Mouse (Mus musculus): ENCODE measurements around the gene 2010111I01Rik. TPM values are rescaled to one million over a fixed set of nuclear protein-coding genes. Genes with fewer than 3 reads are reported as not detected.
A peak's percentile ranks its signal among the peaks of the same experiment; 100 is the strongest.

The 2010111I01Rik gene
- total and polyA plus RNA-seq, 3 experiments: 26.3 to 32.7 TPM; not detected in 1

- Histone ChIP-seq H3K27me3 (ENCODE audit: control insufficient read depth in 1 of 2, insufficient read depth in 2 of 2, low read length in 2 of 2) (no peaks in the 10 kb centered on the region), H3K4me1 (ENCODE audit: control insufficient read depth in 1 of 2, insufficient read depth in 2 of 2, low read length in 2 of 2) (peaks cover 2% of the 10 kb centered on the region in 2 experiments; a peak in 2 of 4 replicates), H3K9me3 (replicated peaks; ENCODE audit: insufficient read depth, low read length) (no peaks in the 10 kb centered on the region), H3K79me2 (ENCODE audit: control insufficient read depth, insufficient read depth, low read length, poor library complexity) (no peaks in the 10 kb centered on the region), H3K4me3 (ENCODE audit: control insufficient read depth in 1 of 2, insufficient read depth in 1 of 2, low read depth in 2 of 2, low read length in 2 of 2) (no peak overlapping the region), H3K36me3 (ENCODE audit: control insufficient read depth in 1 of 2, insufficient read depth in 2 of 2, low read length in 2 of 2) (no peaks in the 10 kb centered on the region), H3K27ac (ENCODE audit: control insufficient read depth, low read depth, low read length) (no peak overlapping the region), H3K9ac (ENCODE audit: control insufficient read depth, low read depth, low read length, poor library complexity, severe bottlenecking) (no peak overlapping the region)
- TF ChIP-seq MYC (IDR thresholded peaks at IDR 0.05; ENCODE audit: low read depth, low read length): 0 out of 2 replicates have a peak, but pooled peaks have one; percentile 53
- TF ChIP-seq NRF1 (IDR thresholded peaks at IDR 0.05; ENCODE audit: insufficient read depth, low read depth, low read length, poor library complexity, severe bottlenecking): no peak
- TF ChIP-seq RCOR1 (IDR thresholded peaks at IDR 0.05; ENCODE audit: low read depth, low read length): no peak
- no peak for TF ChIP-seq POLR2AphosphoS5 (IDR thresholded peaks at IDR 0.05; ENCODE audit: borderline replicate concordance, low read depth, low read length)
- TF ChIP-seq JUND (IDR thresholded peaks at IDR 0.05; ENCODE audit: low read depth, low read length): no peak
- TF ChIP-seq CHD1 (IDR thresholded peaks at IDR 0.05; ENCODE audit: low read depth, low read length): no peak
- no peak for TF ChIP-seq CHD2 (IDR thresholded peaks at IDR 0.05; ENCODE audit: low read length)
- no peak for TF ChIP-seq ZNF384 (IDR thresholded peaks at IDR 0.05; ENCODE audit: low read depth, low read length)
- peak; percentile 40; the same call in 1 of the 2 replicates for TF ChIP-seq SIN3A (IDR thresholded peaks at IDR 0.05; ENCODE audit: low read length)
- no peak for TF ChIP-seq USF2 (IDR thresholded peaks at IDR 0.05; ENCODE audit: borderline replicate concordance in 1 of 2, insufficient read depth in 1 of 2, low read depth in 1 of 2, low read length in 2 of 2)
- TF ChIP-seq CTCF (IDR thresholded peaks at IDR 0.05 in 2 of 3, conservative IDR thresholded peaks at IDR 0.05 in 1 of 3; ENCODE audit: control insufficient read depth in 1 of 3, insufficient read depth in 1 of 3, low read depth in 2 of 3, low read length in 3 of 3, poor library complexity in 1 of 3, severe bottlenecking in 1 of 3): peak; percentile 70 to 98 (median 96)
- TF ChIP-seq SMC3 (IDR thresholded peaks at IDR 0.05; ENCODE audit: low read depth, low read length): peak; percentile 98
- TF ChIP-seq RAD21 (IDR thresholded peaks at IDR 0.05; ENCODE audit: low read depth, low read length): peak; percentile 97
- TF ChIP-seq UBTF (IDR thresholded peaks at IDR 0.05; ENCODE audit: borderline replicate concordance, insufficient read depth, low read depth, low read length): no peak
- TF ChIP-seq BHLHE40 (IDR thresholded peaks at IDR 0.05; ENCODE audit: borderline replicate concordance, low read depth, low read length): no peak
- TF ChIP-seq HCFC1 (IDR thresholded peaks at IDR 0.05; ENCODE audit: low read depth, low read length): 0 out of 2 replicates have a peak, but pooled peaks have one; percentile 14
- no peak for TF ChIP-seq EP300 (IDR thresholded peaks at IDR 0.05; ENCODE audit: low read depth in 1 of 2, low read length in 2 of 2)
- TF ChIP-seq ZC3H11A (IDR thresholded peaks at IDR 0.05; ENCODE audit: low read depth, low read length): peak; percentile 95
- TF ChIP-seq MXI1 (IDR thresholded peaks at IDR 0.05; ENCODE audit: low read depth, low read length): no peak
- DNase-seq (ENCODE audit: low read depth, low spot score): peak; percentile 80
Observed at GRCm38 (mm10) chr13:63332576-63333300, 368.0 kb downstream of the 2010111I01Rik start.

Data from MEL (cell line).